Mouse (Mus musculus): ENCODE results near the gene Ankk1. TPM values are rescaled to one million over a fixed set of nuclear protein-coding genes. Genes with fewer than 3 reads are reported as not detected.

Gene Ankk1
- polyA plus RNA-seq, 1 experiment from 2014 or later: not detected

GRCm38 (mm10) chr9:49425585-49425984 lies 1.2 kb downstream of the Ankk1 start:
- H3K4me1 ChIP-seq (ENCODE audit: control insufficient read depth, low read depth, low read length): no peaks in the 10 kb centered on the region
- H3K9ac ChIP-seq (ENCODE audit: low read depth, low read length): no peak overlapping the region
- no peak overlapping the region for H3K27ac ChIP-seq (ENCODE audit: low read length)
- no peaks in the 10 kb centered on the region for H3K27me3 ChIP-seq (ENCODE audit: control insufficient read depth, insufficient read depth, low read depth, low read length)
- WGBS (ENCODE audit: insufficient replicate concordance): 38% methylated on average over 1 of the region's 1 CpGs
- no peak overlapping the region for H3K4me2 ChIP-seq (ENCODE audit: low read depth, low read length)
- ATAC-seq (ENCODE audit: low read depth): no peak
- no peaks in the 10 kb centered on the region for H3K36me3 ChIP-seq (ENCODE audit: control insufficient read depth, insufficient read depth)
- H3K4me3 ChIP-seq (ENCODE audit: low read depth, low read length): no peak overlapping the region
- H3K9me3 ChIP-seq (replicated peaks; ENCODE audit: control insufficient read depth, low read length): no peaks in the 10 kb centered on the region

GRCm38 (mm10) chr9:49423866-49424265 lies 3.0 kb downstream of the Ankk1 start:
- Histone ChIP-seq H3K9ac (ENCODE audit: low read depth, low read length) (no peak overlapping the region), H3K4me3 (ENCODE audit: low read depth, low read length) (no peak overlapping the region), H3K4me1 (ENCODE audit: control insufficient read depth, low read depth, low read length) (no peaks in the 10 kb centered on the region), H3K4me2 (ENCODE audit: low read depth, low read length) (no peak overlapping the region), H3K27ac (ENCODE audit: low read length) (no peak overlapping the region), H3K36me3 (ENCODE audit: control insufficient read depth, insufficient read depth) (no peaks in the 10 kb centered on the region), H3K9me3 (replicated peaks; ENCODE audit: control insufficient read depth, low read length) (no peaks in the 10 kb centered on the region), H3K27me3 (ENCODE audit: control insufficient read depth, insufficient read depth, low read depth, low read length) (no peaks in the 10 kb centered on the region)
- no peak for ATAC-seq (ENCODE audit: low read depth)
- 64% methylated on average over 5 of the region's 5 CpGs for WGBS (ENCODE audit: insufficient replicate concordance)

GRCm38 (mm10) chr9:49410621-49411020 lies 16.2 kb downstream of the Ankk1 start:
- Histone ChIP-seq H3K27me3 (ENCODE audit: control insufficient read depth, insufficient read depth, low read depth, low read length) (no peaks in the 10 kb centered on the region), H3K4me1 (ENCODE audit: control insufficient read depth, low read depth, low read length) (no peaks in the 10 kb centered on the region), H3K36me3 (ENCODE audit: control insufficient read depth, insufficient read depth) (no peaks in the 10 kb centered on the region), H3K4me3 (ENCODE audit: low read depth, low read length) (no peak overlapping the region), H3K27ac (ENCODE audit: low read length) (no peak overlapping the region), H3K9ac (ENCODE audit: low read depth, low read length) (no peak overlapping the region), H3K9me3 (replicated peaks; ENCODE audit: control insufficient read depth, low read length) (no peaks in the 10 kb centered on the region), H3K4me2 (ENCODE audit: low read depth, low read length) (no peak overlapping the region)
- ATAC-seq (ENCODE audit: low read depth): no peak
- WGBS (ENCODE audit: insufficient replicate concordance): 52% methylated on average over 5 of the region's 5 CpGs

- Histone ChIP-seq H3K27me3 (ENCODE audit: control insufficient read depth, insufficient read depth, low read depth, low read length) (no peaks in the 10 kb centered on the region), H3K4me1 (ENCODE audit: control insufficient read depth, low read depth, low read length) (no peaks in the 10 kb centered on the region), H3K9me3 (replicated peaks; ENCODE audit: control insufficient read depth, low read length) (no peaks in the 10 kb centered on the region), H3K36me3 (ENCODE audit: control insufficient read depth, insufficient read depth) (no peaks in the 10 kb centered on the region), H3K4me3 (ENCODE audit: low read depth, low read length) (no peak overlapping the region), H3K4me2 (ENCODE audit: low read depth, low read length) (no peak overlapping the region), H3K9ac (ENCODE audit: low read depth, low read length) (no peak overlapping the region), H3K27ac (ENCODE audit: low read length) (no peak overlapping the region)
- 63% methylated on average over 5 of the region's 5 CpGs for WGBS (ENCODE audit: insufficient replicate concordance)
- ATAC-seq (ENCODE audit: low read depth): no peak
Measured at GRCm38 (mm10) chr9:49407028-49407427, 19.8 kb downstream of the Ankk1 start.

- H3K9ac ChIP-seq (ENCODE audit: low read depth, low read length): no peak overlapping the region
- H3K4me1 ChIP-seq (ENCODE audit: control insufficient read depth, low read depth, low read length): no peaks in the 10 kb centered on the region
- H3K36me3 ChIP-seq (ENCODE audit: control insufficient read depth, insufficient read depth): no peaks in the 10 kb centered on the region
- WGBS (ENCODE audit: insufficient replicate concordance): 40% methylated on average over 2 of the region's 2 CpGs
- no peaks in the 10 kb centered on the region for H3K9me3 ChIP-seq (replicated peaks; ENCODE audit: control insufficient read depth, low read length)
- ATAC-seq (ENCODE audit: low read depth): no peak
- H3K4me2 ChIP-seq (ENCODE audit: low read depth, low read length): no peak overlapping the region
- no peak overlapping the region for H3K4me3 ChIP-seq (ENCODE audit: low read depth, low read length)
- H3K27me3 ChIP-seq (ENCODE audit: control insufficient read depth, insufficient read depth, low read depth, low read length): no peaks in the 10 kb centered on the region
- H3K27ac ChIP-seq (ENCODE audit: low read length): no peak overlapping the region
Measured at GRCm38 (mm10) chr9:49403711-49404110, 23.1 kb downstream of the Ankk1 start.

GRCm38 (mm10) chr9:49396006-49396405 lies 30.8 kb downstream of the Ankk1 start:
- ATAC-seq (ENCODE audit: low read depth): no peak
- no peaks in the 10 kb centered on the region for H3K9me3 ChIP-seq (replicated peaks; ENCODE audit: control insufficient read depth, low read length)
- no peaks in the 10 kb centered on the region for H3K36me3 ChIP-seq (ENCODE audit: control insufficient read depth, insufficient read depth)
- no peak overlapping the region for H3K27ac ChIP-seq (ENCODE audit: low read length)
- H3K4me3 ChIP-seq (ENCODE audit: low read depth, low read length): no peak overlapping the region
- no peaks in the 10 kb centered on the region for H3K27me3 ChIP-seq (ENCODE audit: control insufficient read depth, insufficient read depth, low read depth, low read length)
- no peak overlapping the region for H3K9ac ChIP-seq (ENCODE audit: low read depth, low read length)
- H3K4me1 ChIP-seq (ENCODE audit: control insufficient read depth, low read depth, low read length): no peaks in the 10 kb centered on the region
- no peak overlapping the region for H3K4me2 ChIP-seq (ENCODE audit: low read depth, low read length)

- Histone ChIP-seq H3K9ac (ENCODE audit: low read depth, low read length) (no peak overlapping the region), H3K27me3 (ENCODE audit: control insufficient read depth, insufficient read depth, low read depth, low read length) (no peaks in the 10 kb centered on the region), H3K9me3 (replicated peaks; ENCODE audit: control insufficient read depth, low read length) (no peaks in the 10 kb centered on the region), H3K36me3 (ENCODE audit: control insufficient read depth, insufficient read depth) (no peaks in the 10 kb centered on the region), H3K4me2 (ENCODE audit: low read depth, low read length) (no peak overlapping the region), H3K4me3 (ENCODE audit: low read depth, low read length) (no peak overlapping the region), H3K27ac (ENCODE audit: low read length) (no peak overlapping the region), H3K4me1 (ENCODE audit: control insufficient read depth, low read depth, low read length) (no peaks in the 10 kb centered on the region)
- no peak for ATAC-seq (ENCODE audit: low read depth)
- 28% methylated on average over 2 of the region's 2 CpGs for WGBS (ENCODE audit: insufficient replicate concordance)
Measured at GRCm38 (mm10) chr9:49392242-49392641, 34.6 kb downstream of the Ankk1 start.

- H3K4me2 ChIP-seq (ENCODE audit: low read depth, low read length): no peak overlapping the region
- H3K27ac ChIP-seq (ENCODE audit: low read length): no peak overlapping the region
- 38% methylated on average over 11 of the region's 11 CpGs for WGBS (ENCODE audit: insufficient replicate concordance)
- no peaks in the 10 kb centered on the region for H3K4me1 ChIP-seq (ENCODE audit: control insufficient read depth, low read depth, low read length)
- H3K27me3 ChIP-seq (ENCODE audit: control insufficient read depth, insufficient read depth, low read depth, low read length): no peaks in the 10 kb centered on the region
- H3K36me3 ChIP-seq (ENCODE audit: control insufficient read depth, insufficient read depth): no peaks in the 10 kb centered on the region
- H3K9ac ChIP-seq (ENCODE audit: low read depth, low read length): no peak overlapping the region
- no peak for ATAC-seq (ENCODE audit: low read depth)
- no peaks in the 10 kb centered on the region for H3K9me3 ChIP-seq (replicated peaks; ENCODE audit: control insufficient read depth, low read length)
- H3K4me3 ChIP-seq (ENCODE audit: low read depth, low read length): no peak overlapping the region
Measured at GRCm38 (mm10) chr9:49386119-49386518, 40.7 kb downstream of the Ankk1 start.

GRCm38 (mm10) chr9:49385301-49385700 lies 41.5 kb downstream of the Ankk1 start:
- H3K27ac ChIP-seq (ENCODE audit: low read length): no peak overlapping the region
- no peaks in the 10 kb centered on the region for H3K9me3 ChIP-seq (replicated peaks; ENCODE audit: control insufficient read depth, low read length)
- H3K4me3 ChIP-seq (ENCODE audit: low read depth, low read length): no peak overlapping the region
- no peak overlapping the region for H3K9ac ChIP-seq (ENCODE audit: low read depth, low read length)
- H3K4me1 ChIP-seq (ENCODE audit: control insufficient read depth, low read depth, low read length): no peaks in the 10 kb centered on the region
- no peaks in the 10 kb centered on the region for H3K27me3 ChIP-seq (ENCODE audit: control insufficient read depth, insufficient read depth, low read depth, low read length)
- no peak overlapping the region for H3K4me2 ChIP-seq (ENCODE audit: low read depth, low read length)
- H3K36me3 ChIP-seq (ENCODE audit: control insufficient read depth, insufficient read depth): no peaks in the 10 kb centered on the region
- 15% methylated on average over 7 of the region's 7 CpGs for WGBS (ENCODE audit: insufficient replicate concordance)
- ATAC-seq (ENCODE audit: low read depth): no peak

- WGBS (ENCODE audit: insufficient replicate concordance): 65% methylated on average over 6 of the region's 6 CpGs
- Histone ChIP-seq H3K9ac (ENCODE audit: low read depth, low read length) (no peak overlapping the region), H3K4me3 (ENCODE audit: low read depth, low read length) (no peak overlapping the region), H3K9me3 (replicated peaks; ENCODE audit: control insufficient read depth, low read length) (no peaks in the 10 kb centered on the region), H3K36me3 (ENCODE audit: control insufficient read depth, insufficient read depth) (no peaks in the 10 kb centered on the region), H3K27ac (ENCODE audit: low read length) (no peak overlapping the region), H3K4me1 (ENCODE audit: control insufficient read depth, low read depth, low read length) (no peaks in the 10 kb centered on the region), H3K27me3 (ENCODE audit: control insufficient read depth, insufficient read depth, low read depth, low read length) (no peaks in the 10 kb centered on the region), H3K4me2 (ENCODE audit: low read depth, low read length) (no peak overlapping the region)
- no peak for ATAC-seq (ENCODE audit: low read depth)
Measured at GRCm38 (mm10) chr9:49384855-49385254, 42.0 kb downstream of the Ankk1 start.

All from liver, embryonic 16.5 days (tissue).